Mouse (Mus musculus): ENCODE data around the gene Olfr172. TPM values are rescaled to one million over a fixed set of nuclear protein-coding genes. Genes with fewer than 3 reads are reported as not detected.

Olfr172 gene
- total RNA-seq (2021), result not detected
- long read RNA-seq, experiment 1, result 0 reads
- long read RNA-seq, experiment 2, result 0 reads

DNA sequence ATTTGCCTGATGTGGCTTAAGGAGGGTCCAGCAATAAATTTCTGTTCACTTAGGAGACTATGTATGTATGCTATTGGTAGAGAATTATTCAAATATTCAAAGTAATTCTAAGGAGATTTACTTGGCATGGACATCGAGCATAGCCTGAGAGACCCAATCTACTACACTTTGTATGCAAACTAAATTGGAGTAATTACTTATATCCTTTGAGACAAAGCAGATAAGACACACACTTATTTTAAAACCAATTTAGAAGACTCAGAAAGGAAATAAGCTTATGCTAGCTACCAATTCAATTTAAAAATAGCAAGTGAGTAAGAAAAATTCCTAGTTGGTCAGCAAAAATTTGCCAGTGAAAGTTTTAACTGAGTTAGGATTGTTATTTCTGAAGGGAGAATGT is at the start of gene Olfr172:
TSS of gene Olfr172 (minus strand) at position 101 of the 400 bp plus-strand sequence.
- DNase-seq, result no peak

DNA sequence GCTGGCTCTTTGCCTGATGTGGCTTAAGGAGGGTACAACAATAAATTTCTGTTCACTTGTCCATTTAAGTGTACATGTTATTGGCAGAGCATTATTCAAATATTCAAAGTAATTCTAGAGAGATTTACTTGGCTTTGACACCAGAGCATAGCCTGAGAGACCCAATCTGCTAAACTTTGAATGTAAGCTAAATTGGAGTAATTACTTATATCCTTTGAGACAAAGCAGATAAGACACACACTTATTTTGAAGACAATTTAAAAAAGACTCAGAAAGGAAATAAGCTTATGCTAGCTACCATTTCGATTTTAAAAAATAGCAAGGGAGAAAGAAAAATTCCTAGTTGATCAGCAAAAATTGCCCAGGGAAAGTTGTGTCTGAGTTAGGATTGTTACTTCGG is 37.2 kb upstream of the Olfr172 start, which contains the start of gene Olfr173:
TSS of gene Olfr173 (minus strand) at position 101 of the 400 bp plus-strand sequence.
- DNase-seq, result no peak

DNA sequence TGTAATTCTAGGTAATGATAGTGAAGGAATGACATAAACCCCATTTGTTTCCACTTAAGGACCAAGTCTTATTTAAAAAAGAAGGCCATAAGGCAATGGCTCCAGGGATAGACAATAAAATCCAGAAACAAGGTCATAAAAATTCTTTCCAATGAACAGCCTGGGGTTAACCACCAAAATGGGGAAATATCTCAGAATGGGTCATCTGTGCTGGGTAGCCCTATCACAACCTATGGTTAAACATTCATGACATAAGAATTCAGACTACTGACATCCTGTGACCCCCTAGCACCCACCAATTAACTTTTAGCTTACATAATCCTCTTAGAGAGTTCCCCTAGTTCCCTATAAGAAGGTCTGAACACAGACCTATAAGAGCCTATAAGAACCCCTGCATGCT is 6.8 kb downstream of the Olfr172 start:
- DNase-seq, result no peak

DNA sequence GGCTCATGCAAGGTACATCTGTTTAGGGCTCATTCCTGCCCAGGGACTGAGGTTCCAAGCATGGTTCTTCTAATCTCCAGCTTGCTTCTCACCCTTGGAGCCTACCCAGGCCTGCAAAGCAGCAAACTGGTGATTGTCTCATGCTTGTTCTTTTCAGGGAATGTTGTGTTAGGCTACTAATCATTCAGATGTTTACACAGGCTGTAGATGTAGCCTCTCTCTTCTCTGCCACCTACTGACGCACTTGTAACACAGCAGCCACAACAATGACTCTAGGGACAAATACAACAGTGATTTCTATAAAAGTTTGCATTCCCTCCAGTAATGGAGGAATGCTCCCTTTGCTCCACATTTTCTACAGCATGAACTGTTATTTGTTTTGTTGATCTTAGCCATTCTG is 11.7 kb downstream of the Olfr172 start:
- no peak for DNase-seq

DNA sequence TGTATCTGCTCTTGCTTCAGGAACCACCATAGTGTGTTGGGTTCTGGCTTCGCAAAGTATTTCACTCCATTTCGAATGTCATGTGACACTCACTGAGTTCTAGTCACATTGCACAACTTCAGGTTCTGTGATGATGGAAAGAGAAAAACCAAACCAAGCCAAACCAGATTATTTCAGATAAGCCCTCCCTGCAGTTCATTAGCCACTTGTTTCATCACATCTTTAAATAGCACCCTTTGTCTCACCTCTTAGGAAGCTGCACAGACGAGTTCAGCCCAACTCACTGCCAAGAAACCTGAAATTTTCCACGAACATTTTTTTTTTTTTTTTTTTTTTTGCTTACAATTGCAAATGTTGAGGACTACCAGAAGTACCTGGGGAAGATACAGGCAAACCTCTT is 16.3 kb downstream of the Olfr172 start:
- DNase-seq, result no peak

DNA sequence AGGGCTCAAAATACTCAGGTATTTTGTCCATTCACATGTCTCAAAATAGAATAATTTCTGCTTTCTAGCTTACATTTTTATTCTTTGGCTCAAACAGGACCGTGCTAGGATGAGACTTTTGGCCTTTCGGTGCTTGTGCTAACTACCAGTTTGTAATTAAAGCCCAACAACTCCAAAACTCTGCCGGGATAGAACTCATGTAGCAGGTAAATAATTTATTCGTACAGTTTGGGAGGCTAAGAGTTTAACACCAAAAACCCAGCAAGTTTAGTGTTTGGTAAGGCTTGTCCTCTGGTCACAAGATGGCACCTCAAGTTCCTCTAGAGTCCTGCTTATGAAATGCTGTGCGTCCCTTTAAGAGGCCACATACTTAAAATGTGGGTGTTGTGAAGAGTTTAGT is 22.2 kb downstream of the Olfr172 start:
- no peak for DNase-seq

DNA sequence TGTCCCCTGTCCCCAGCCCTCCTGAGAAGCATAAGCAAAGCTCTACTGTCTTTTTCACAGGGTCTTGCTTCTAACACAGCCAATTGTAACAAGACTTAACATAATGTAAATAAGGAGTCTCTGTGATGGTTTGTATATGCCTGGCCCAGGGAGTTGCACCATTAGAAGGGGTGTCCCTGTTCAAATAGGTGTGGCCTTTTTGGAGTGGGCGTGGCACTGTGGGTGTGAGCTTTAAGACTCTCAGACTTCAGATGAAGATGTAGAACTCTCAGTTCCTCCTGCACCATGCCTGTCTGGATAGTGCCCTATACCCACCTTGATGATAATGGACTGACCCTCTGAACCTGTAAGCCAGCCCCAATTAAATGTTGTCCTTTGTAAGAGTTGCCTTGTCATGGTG is 24.2 kb downstream of the Olfr172 start:
- no peak for DNase-seq

DNA sequence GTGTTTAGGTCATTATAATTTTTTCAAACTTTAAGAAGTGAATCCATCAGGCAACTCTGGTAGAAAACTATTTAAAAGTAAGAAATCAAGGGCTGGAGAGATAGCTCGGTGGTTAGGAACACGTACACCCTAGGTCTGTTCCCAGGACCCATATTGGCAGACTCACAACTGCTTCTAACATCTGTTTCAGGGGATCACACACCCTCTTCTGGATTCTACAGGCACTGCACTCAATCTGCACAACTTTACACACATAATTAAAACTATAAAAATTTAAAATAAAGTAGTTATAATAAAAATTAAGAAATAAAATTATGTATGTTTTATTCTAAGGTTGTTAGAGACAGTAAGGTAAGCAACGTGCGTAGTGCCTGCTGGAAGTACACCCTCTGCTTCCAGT is 24.8 kb downstream of the Olfr172 start:
- no peak for DNase-seq

DNA sequence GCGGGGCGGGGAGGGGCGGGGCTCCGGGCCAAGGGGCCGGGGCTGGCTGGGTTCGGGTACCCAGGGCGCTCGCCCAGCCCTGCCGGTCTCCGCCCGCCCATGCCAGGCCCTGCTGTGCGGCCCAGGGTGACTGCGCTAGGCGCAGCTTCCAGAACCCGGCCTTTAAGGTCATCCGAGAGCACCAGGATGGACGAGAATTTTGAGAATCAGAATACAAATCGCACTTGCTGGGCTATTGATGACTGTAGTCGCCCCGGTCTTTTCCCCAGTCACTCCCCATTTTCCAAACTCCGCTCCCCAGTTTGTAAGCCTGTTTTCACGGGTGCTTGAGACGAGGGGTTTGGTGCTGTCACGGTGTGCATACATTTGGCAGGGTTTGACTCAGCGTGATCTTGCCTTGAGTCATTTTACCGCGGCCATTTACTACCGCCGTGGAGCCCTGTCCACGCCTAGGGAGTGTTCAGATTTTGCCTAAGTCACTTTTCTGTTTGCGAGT is 34.8 kb downstream of the Olfr172 start:
- DNase-seq, result no peak

DNA sequence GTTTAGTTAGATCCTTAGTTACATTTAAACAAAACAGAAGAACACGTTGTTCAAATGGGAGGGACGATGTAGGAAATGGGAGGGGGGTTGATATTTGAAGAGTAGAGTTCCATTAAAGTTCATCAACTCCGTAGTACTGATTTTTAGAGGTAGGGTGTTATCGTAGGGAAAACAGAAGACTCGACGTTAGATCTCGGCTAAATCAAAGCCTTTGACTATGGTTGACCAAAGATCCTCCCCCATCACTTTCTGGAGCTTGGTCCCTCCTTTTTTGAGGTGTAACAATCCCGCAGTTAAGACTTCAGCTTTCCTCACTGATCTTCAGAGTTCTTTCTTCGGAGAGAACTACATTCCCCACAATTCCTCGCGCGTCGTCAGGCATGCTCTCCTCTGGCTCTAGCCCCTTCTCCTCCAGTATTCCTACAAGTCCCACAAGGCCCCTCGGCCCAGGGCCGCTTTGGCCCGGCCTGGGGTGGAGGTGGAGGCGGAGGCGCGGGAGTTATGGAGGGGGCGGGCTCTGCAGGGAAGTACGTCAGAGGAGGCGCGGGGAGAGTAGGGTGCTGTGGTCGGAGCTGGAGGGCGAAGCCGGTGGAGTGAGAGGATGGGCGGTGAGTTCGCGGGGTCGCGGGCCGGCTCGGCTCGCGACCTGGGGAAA is 35.4 kb downstream of the Olfr172 start, which contains the start of gene Cldnd1:
TSS of gene Cldnd1 (plus strand) at position 434 of the 655 bp plus-strand sequence.
- peak; percentile 92 for DNase-seq

DNA sequence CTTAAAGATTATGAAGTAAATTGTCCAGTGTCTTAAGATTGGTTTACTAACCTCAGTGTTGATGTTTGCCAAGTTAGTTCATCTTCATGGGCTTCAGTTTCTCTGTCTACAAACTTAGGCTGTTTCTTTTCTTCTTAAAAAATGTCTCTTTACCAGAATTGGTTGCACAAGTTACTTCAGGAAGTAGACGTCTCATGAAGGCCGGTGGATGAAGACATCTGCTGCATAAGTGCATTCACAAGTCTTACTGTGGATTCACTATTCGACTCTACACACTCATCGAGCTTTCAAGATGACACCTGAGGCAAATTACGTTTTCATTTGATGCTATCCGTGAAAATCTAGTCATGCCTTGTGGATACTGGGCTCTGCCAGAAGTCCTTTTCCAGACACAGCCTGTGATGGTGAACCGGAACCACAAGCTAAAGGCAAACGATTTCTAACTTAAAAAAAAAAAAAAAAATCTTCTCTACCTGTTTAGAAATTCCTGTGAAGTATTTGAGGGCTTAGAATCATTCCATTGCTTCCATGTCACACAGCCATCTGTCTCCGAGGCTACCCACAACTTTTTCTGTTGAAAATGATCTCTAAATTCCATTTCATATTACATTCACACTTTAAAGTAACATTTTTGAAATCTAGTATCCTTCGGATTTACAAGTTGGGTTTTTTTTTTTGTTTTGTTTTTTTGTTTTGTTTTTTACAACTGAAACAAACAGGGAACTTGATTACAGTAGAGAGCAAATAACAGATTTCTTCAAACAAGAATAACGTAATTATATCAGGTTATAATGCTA is 36.1 kb downstream of the Olfr172 start:
- no peak for DNase-seq

DNA sequence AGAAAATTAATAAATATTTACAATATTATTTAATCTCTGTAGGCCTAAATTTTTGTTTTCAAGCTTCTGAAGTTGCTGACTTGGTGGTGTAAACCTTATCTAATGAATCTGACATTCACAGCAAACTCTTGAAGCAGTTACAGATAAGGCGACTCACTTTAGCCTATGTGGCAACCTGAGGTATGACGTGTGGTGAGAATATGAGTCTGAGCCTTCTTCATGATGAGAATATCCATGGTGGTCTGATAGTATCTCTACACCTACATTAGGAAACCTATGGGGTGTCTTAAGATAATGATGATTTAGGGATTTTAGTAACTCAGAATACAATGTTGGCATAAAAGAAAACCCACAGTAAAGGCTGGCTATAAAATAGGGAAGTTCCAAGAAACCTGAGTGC is 40.7 kb downstream of the Olfr172 start:
- DNase-seq, result no peak

DNA sequence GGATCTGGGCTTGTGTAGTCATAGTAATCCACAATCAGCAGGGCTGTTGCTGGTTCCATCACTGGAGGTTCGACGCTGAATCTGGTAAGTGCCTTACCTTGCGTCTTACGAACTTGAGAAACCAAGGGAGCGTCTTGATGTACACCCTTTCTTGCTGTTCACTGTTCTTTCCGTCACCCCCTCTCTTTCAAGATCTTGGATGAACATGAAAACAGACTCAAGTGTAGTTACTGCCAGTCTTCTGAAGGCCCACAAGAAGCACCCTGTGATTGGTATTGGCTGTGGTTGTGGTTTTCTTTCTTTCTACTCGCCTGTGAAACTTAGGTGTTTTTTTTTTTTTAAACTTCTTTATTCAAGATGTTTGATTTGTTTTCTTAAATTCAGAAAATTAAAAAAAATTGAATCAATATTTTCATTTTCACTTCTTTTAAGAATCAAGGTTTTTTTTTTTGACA is 44.3 kb downstream of the Olfr172 start, which contains the start of gene Gpr15:
TSS of gene Gpr15 (minus strand) at position 405 of the 455 bp plus-strand sequence.
- no peak for DNase-seq

DNA sequence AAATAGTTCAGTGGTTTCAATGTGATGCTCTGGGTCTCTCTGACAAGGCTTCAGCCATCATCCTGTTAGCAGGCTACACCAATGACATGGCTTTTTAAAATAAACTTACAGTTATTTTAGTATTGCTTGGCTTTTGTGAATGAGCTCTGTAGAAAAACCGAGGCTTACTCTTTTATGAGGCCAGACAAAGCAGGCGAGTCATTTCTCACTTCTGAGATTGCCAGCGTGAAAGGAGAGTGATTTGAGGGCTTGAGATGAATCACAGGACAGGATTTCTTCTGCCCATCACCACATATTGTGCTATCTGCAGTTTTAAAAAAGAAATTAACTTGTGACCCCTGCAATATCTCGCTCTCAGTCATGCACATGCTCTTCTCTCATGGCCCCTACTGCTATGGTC is 48.0 kb downstream of the Olfr172 start:
- no peak for DNase-seq

DNA sequence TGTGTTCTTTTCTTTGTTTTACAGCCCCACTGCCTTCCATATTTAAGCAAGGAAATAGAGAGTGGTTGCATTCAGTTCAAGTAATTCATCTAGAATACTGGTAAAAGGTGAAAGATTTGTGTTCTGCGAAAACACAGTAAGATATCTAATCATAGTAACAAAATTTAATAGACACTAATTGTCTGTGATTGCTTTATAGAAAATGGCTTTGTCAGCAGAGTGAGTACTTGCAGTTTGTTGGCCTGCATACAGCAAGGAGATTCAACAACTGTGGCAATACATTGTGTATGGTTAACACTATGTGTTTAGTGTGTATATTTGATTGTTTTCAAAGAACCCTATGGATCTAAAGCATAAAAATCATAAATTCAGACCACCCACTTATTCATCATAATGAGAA is 49.8 kb downstream of the Olfr172 start:
- no peak for DNase-seq

DNA sequence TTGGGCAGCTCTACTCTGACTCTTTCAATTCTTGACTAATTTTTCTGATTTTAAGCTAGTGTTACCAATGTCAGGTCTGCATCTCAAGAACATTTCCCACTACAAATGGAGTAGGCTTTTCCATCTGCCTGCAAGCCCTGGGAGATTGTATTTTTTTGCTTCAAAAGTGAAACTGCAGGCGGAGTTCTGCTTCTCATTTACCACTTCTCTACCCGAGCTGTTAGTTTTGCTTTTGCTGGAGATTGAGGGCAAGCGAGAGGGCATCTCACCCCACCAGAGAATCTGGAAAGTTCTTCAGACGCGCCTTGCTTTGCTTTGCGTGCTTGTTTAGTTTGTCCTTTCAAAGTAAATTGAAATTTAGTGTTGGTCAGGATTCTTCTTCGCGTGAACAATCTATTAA is 50.8 kb downstream of the Olfr172 start:
- no peak for DNase-seq

Small RNAs within 50 kb of the gene (microRNA-seq; reads per million reads assigned to microRNA genes)
- 0 reads per million in 2 experiments for gene Gm27564

Other genes starting within 250 kb of the Olfr172 start
- 10 to 100 TPM; 37.3 to 40.5 TPM for gene St3gal6, start 238.9 kb downstream of the Olfr172 start, total RNA-seq (2021)
- gene Gm813, start 146.2 kb downstream of the Olfr172 start, total RNA-seq (2021), result not detected
- gene E330017A01Rik, start 124.4 kb downstream of the Olfr172 start, total RNA-seq (2021), result not detected
- 10 to 100 TPM; 12.0 to 12.4 TPM for gene Cpox, start 92.9 kb downstream of the Olfr172 start, total RNA-seq (2021)
- not detected for gene Gpr15, start 44.1 kb downstream of the Olfr172 start, total RNA-seq (2021)
- gene Cldnd1, start 35.3 kb downstream of the Olfr172 start, total RNA-seq (2021), result 10 to 100 TPM; 54.6 to 68.2 TPM
- gene Olfr173, start 37.1 kb upstream of the Olfr172 start, total RNA-seq (2021), result not detected
- gene Olfr175-ps1, start 63.6 kb upstream of the Olfr172 start, total RNA-seq (2021), result not detected
- not detected for gene Olfr177, start 111.6 kb upstream of the Olfr172 start, total RNA-seq (2021)
- gene Olfr178, start 128.9 kb upstream of the Olfr172 start, total RNA-seq (2021), result not detected
- gene Olfr181, start 165.6 kb upstream of the Olfr172 start, total RNA-seq (2021), result not detected
- gene Olfr180, start 166.2 kb upstream of the Olfr172 start, total RNA-seq (2021), result not detected
- not detected for gene Olfr183, start 232.2 kb upstream of the Olfr172 start, total RNA-seq (2021)

Data from gastrocnemius, postnatal 10 days (tissue).